Mouse (Mus musculus): ENCODE measurements at regions not wholly inside any gene's neighbourhood (a gene's known extent, or its start where the extent isn't known, plus 50 kb on each side); places are given as distances from the start of the nearest gene placed in this dataset.

- TF ChIP-seq HCFC1 (IDR thresholded peaks at IDR 0.05; ENCODE audit: borderline replicate concordance, insufficient read depth, low read length), result no peak
- TF ChIP-seq ZC3H11A (IDR thresholded peaks at IDR 0.05; ENCODE audit: borderline replicate concordance, low read depth, low read length), result no peak
- no peak for TF ChIP-seq MAFK (IDR thresholded peaks at IDR 0.05; ENCODE audit: insufficient read depth, low read depth, low read length)
- TF ChIP-seq ZNF384 (IDR thresholded peaks at IDR 0.05; ENCODE audit: low read depth, low read length), result no peak
- no peak for TF ChIP-seq CHD2 (IDR thresholded peaks at IDR 0.05; ENCODE audit: low read depth, low read length)
Measured at GRCm38 (mm10) chr17:4501029-4501428, 493.1 kb upstream of the Arid1b start.

Data from ES-E14 (cell line).